Mouse (Mus musculus): Measurements from ENCODE around the gene Coro2b.
"Not testable (repeated sequence)": the region's sequence is repeated elsewhere in the genome, so short reads cannot be mapped to it uniquely, and the experiment has no call there.

The Coro2b gene

GRCm38 (mm10) chr9:62450862-62451261 lies 86.0 kb downstream of the Coro2b start:
- DNase-seq (ENCODE audit: low read depth in 2 of 2, low spot score in 2 of 2), result no peak

DNA sequence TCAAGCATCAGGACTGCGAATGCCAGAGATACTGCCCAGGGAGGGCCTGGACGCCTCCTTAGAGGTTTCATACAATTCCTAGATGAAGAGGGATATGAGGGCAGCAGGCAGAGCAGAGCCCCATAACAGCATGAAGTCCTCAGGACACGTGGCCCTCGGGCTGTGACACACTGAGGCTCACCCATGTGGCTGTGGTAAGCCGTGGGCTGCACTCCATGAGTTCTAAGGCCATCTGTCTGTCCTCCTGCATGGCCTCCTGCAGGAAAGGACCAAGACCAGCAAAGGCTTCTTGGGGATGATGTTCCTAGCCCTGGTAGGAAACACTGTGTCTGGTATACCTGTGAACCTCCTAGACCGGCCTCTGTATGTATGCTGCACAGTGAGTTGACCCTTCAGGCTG lies 86.5 kb downstream of the Coro2b start:
- no peak for DNase-seq (ENCODE audit: low read depth in 2 of 2, low spot score in 2 of 2)

DNA sequence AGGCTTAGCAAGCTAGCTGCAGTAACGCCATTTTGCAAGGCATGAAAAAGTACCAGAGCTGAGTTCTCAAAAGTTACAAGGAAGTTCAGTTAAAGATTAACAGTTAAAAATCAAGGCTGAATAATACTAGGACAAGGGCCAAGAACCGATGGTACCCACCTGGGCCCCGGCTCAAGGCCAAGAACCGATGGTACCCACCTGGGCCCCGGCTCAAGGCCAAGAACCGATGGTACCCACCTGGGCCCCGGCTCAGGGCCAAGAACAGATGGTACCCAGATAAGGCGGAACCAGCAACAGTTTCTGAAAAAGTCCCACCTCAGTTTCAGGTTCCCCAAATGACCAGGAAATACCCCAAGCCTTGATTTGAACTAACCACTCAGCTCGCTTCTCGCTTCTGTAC lies 89.5 kb downstream of the Coro2b start:
- not testable (repeated sequence) for DNase-seq (ENCODE audit: low read depth in 2 of 2, low spot score in 2 of 2)

DNA sequence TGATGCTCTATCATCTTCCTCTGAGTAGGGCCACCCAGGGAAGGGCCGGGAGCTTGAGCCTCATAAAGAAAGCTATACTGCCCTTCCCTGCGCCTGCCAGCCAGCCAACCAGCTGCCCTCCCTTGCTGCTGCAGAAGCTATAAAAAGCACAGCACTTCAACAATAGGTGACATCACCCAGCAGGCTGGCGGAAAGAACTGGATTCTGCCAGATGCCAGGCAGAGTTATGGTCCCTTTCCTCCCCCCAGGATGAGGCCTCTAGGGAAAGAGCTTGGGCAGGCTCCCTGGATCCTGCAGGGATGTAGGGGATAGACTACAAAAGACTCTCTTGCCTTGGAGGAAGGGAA lies 98.1 kb downstream of the Coro2b start:
- DNase-seq (ENCODE audit: low read depth in 2 of 2, low spot score in 2 of 2), result no peak

GRCm38 (mm10) chr9:62438085-62438754 lies 98.6 kb downstream of the Coro2b start:
- no peak for DNase-seq (ENCODE audit: low read depth in 2 of 2, low spot score in 2 of 2)

DNA sequence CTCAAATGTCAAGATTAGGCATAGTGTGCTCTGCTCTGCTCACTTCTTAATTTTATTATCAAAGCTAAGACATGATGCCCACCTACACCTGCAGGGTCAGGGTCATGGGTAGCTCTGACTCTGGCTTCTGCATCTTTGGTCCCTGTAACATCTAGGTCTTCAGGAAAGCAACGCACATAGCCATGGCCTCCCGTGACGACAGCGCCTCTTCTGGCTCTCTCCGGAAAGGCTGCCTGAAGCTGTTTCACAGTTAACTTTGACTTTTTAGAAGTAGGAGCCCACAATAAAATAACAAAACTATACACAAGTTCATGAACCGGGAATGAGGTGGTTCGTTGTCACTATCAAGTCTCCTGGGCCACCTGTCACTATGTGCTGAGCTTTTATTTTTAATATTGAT lies 99.4 kb downstream of the Coro2b start:
- DNase-seq (ENCODE audit: low read depth in 2 of 2, low spot score in 2 of 2), result no peak

GRCm38 (mm10) chr9:62435613-62436318 lies 101.1 kb downstream of the Coro2b start:
- no peak for DNase-seq (ENCODE audit: low read depth in 2 of 2, low spot score in 2 of 2)

- DNase-seq (ENCODE audit: low read depth in 2 of 2, low spot score in 2 of 2), result no peak
These were observed 104.4 kb downstream of the Coro2b start for GRCm38 (mm10) chr9:62432261-62433060.

GRCm38 (mm10) chr9:62430741-62431140 lies 106.1 kb downstream of the Coro2b start:
- DNase-seq (ENCODE audit: low read depth in 2 of 2, low spot score in 2 of 2), result no peak

DNA sequence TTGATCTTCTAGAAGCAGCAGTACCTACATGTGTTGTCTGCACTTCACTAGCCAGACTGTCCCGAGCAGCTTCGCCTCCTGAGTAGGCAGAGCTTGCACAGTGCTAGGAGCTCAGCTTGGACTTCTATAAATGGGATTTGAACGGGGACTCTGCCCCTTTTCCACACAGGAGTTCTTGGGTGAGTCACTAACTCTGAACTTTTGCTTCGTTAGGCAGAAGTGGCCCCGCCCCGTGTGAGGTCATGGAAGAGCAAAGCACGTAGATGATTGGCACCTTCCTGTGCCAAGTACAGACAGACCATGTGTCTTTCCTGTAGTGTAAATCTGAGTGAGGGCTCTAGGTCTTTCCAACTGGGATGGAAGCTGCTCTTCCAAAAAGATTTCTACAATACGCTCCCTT lies 109.8 kb downstream of the Coro2b start:
- no peak for DNase-seq (ENCODE audit: low read depth in 2 of 2, low spot score in 2 of 2)

DNA sequence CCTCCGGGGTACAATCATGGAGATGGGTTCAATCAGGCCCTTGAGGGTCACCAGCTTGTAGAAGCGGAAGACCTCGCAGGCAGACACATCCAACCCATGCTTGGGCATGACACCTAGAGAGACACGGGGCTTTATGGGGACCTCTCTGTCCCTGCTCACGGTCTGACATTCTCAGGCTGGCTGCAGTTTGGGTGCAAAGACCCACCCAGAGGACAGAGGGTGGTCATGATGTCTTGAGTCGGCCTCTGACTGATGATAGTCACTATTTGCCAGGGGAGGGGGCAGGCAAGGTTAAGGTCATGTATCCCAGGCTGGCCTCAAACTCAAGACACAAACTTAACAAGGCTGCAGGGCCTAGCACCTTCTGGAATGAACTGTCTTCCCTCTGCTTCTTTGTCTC lies 110.3 kb downstream of the Coro2b start:
- no peak for DNase-seq (ENCODE audit: low read depth in 2 of 2, low spot score in 2 of 2)

GRCm38 (mm10) chr9:62426021-62426420 lies 110.8 kb downstream of the Coro2b start:
- DNase-seq (ENCODE audit: low read depth in 2 of 2, low spot score in 2 of 2), result no peak

GRCm38 (mm10) chr9:62425265-62425664 lies 111.6 kb downstream of the Coro2b start:
- DNase-seq (ENCODE audit: low read depth in 2 of 2, low spot score in 2 of 2), result peak in 1 of 2 experiments; percentile 34

DNA sequence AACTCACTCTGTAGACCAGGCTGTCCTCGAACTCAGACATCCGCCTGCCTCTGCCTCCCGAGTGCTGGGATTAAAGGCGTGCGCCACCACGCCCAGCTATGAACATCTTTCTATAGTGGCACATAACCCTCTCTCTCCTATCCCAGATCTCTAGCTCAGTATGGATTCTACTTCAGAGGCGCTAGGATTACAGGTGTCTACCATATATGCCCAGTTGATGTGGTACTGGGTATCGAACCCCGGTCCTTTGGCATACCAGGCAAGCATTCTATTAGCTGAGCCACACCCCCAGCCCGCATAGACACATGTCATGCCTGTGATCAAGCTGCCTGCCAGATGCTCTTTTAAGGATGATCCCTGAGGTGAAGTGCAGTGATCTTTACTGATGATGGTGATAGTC lies 113.0 kb downstream of the Coro2b start:
- no peak for DNase-seq (ENCODE audit: low read depth in 2 of 2, low spot score in 2 of 2)

GRCm38 (mm10) chr9:62422926-62423325 lies 113.9 kb downstream of the Coro2b start:
- no peak for DNase-seq (ENCODE audit: low read depth in 2 of 2, low spot score in 2 of 2)

DNA sequence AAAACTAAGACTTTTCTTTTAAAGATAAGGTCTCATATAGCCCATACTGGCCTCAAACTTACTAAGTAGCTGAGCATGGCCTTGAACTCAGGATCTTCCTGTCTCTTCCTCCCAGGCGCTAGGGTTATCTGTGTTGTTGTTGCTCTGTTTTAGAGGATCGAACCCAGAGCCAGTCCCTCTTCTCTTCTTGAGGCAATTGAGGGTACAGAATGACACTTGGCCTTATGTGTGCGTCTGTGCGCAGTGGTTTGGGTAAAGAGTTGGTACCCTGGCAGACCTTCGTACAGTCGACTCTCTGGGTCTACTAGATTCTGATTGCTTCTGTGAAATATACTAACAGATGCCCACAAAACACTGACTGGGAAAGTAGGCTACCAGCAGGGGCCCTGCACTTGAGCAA lies 114.9 kb downstream of the Coro2b start:
- no peak for DNase-seq (ENCODE audit: low read depth in 2 of 2, low spot score in 2 of 2)

GRCm38 (mm10) chr9:62421027-62421426 lies 115.8 kb downstream of the Coro2b start:
- peak; percentile 35 to 58 for DNase-seq (ENCODE audit: low read depth in 2 of 2, low spot score in 2 of 2)

DNA sequence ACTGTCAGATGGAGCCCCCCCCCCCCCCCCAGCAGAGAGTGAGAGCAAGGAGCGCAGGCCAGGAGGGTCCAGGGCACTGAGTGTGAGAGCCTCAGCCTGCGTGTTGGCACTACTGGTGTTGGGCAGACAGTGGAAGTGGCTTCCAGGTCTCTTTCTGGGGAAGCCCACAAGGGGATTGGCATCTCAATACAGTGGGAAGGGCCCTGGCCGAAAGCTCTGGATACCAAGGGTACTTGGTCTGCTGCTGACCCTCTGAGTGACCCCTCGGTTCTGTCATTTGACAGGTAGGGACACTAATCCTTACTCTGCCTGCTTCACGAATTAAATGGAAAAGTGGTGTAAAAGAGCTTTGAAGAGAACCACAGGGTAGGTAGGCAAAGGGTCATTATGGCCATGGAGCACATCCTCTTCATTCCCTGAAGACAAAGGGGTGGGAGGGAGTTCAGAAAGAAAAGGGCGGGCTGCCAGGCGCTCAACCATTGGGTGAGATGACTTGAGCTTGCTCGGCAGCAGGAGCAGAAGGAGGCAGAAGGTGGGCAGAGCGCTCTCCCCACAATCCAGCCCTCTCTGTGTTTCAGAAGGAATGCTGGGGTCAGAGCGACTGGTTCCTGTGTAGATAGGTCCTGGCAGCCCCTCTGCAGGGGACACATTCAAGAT lies 116.5 kb downstream of the Coro2b start:
- DNase-seq (ENCODE audit: low read depth in 2 of 2, low spot score in 2 of 2), result no peak

- DNase-seq (ENCODE audit: low read depth in 2 of 2, low spot score in 2 of 2), result no peak
These were observed 118.1 kb downstream of the Coro2b start for GRCm38 (mm10) chr9:62418742-62419141.

DNA sequence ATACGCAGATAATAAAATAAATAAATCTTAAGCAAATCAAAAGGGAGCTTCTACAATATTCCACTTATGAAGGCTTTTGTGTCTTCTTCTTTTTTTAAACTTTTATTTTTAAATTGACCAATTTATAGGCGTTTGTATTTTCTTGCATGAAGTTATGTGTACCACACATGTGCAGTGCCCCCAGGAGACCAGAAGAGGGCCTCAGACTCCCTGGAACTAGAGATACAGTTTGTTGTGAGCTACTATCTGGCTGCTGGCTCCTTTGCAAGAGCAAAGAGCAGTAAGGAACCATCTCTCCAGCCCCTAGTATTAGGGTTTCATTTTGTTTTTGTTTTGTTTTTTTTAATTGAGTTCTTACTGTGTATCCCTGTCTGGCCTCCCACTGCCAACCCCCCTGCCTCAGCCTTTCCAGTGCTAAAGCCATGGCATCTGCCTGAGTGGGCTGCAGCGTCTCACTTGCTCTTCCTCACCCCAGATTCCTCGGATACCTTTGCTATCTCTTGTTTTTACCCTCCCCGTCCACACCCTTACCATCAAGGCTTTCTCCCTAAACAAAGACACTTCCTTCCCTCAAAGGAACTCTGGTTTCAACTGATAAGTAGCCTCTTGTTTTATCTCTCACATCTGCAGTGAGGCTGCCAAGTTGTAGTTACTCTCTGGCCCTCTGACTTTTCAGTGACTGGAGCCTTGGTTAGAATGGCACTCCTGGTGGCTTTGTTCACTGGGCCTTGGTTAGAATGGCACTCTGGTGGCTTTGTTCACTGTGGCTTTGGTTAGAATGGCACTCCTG lies 129.3 kb downstream of the Coro2b start:
- DNase-seq (ENCODE audit: low read depth in 2 of 2, low spot score in 2 of 2), result no peak

Data from CD8-positive naive resting alpha-beta T cell, adult 2 months (primary cell).